Mouse (Mus musculus) neural tube, embryonic 10.5 days (tissue): ENCODE data around the gene Tox2.

Source experiments
- DNase-seq: peaks from one replicate; pipeline ENCODE4 v3.0.0-alpha.2; 2017; ENCODE audit warnings: low spot score; ENCODE audit errors: extremely low spot score

Gene Tox2

DNA sequence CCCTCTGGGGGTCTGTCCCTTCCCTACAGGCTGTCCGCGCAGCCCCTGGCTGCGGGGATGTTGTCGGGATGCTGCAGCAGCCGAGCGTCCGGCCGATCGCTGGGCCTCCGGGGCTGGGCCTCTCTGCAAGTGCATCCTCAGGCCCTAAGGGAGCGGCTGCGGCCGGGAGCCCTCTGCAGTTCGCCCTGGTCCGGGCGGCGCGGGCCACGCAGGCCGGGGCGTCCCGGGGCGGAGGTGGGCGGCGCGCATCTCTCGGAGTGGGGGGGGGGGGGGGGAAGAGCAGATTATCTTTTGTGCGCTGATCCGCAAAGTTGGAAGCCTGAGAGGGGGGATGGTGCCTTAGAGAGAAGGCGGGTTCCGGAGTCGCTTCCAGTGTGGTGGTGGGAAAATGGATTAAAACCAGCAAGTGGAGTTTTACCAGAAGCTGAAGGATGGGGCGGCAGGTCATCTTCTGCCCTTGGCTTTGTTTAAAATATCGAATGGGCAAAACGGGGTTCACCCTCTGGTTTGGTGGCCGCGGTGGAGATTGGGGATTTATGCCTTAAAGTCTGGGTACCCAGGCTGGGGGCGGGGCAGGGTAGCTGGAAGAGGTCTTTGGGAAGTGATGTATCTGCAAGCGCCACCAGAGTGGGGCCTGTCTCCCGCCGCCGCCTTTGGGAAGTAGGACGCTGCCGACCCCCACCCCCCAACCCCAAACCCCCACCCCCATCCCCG lies 1.8 kb downstream of the Tox2 start:
- peak; percentile 62 for DNase-seq

DNA sequence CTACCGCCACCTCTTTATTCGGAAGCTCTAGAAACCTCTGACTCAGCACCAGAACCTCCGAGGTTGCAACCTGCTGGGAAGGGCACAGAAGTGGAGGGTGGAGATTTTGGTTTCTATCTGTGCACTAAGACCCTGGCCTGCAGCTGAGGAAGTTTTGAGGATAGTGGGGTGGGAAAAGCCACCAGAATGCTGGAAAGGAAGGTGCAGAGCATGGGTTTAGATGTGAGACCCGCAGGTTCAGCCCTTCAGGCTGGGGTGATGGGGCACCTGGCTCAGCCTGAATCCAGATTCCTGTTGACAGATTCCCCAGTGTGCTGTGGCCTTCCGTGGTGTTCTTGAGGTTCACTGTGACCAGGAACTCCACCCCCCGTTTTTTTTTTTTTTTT lies 2.3 kb downstream of the Tox2 start:
- peak; percentile 38 for DNase-seq

DNA sequence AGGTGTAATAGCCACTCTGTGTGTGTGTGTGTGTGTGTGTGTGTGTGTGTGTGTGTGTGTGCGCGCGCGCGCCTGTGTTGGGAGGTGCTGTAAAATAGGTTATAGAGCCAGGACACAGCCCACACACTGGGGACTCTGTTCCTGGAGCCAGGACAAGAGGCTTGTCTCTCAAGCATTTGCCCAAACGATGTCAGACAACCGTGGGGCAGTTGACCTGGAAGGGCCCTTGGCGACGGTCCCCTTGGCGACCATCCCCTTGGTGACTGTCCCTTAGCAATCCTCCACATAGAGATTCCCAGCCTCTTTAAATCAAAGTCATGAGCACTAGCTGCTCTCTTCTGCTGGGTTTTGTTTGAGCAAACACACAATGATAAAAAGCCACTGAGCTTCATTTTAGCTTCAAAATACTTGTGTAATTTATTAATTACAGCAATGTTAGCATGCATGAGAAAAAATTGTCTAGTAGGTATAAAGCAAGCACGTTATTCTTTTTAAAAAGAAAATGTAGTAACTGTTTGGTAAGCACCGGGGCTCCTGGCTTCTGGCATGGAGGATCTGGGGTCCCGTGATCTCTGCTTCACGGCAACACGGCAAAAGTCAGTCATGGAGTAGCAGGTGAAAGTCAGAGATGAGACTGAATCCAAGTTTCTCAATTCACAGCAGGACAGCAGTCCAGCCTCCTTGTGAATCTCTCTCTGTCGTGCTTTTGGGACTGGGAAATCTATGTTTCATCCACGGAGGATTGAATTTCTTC lies 3.0 kb downstream of the Tox2 start:
- peak; percentile 79 for DNase-seq

DNA sequence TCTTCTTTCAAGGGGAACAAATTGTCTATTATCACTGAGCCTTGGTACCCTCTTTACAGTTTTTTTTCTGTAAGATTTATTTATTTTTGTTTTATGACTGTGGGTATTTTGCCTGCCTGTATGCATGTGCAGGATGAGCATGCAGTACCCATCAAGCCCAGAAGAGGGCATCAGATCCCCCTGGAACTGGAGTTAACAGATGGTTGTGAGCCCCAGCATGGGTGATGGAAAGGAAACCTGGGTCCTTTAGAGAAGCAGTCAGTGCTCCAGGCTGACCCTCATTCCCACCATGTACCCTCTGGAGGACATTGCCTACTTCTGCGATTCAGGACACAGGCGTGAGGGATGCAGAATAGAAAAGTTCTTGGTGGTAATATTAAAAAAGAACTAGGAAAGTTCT lies 4.4 kb downstream of the Tox2 start:
- no peak for DNase-seq

DNA sequence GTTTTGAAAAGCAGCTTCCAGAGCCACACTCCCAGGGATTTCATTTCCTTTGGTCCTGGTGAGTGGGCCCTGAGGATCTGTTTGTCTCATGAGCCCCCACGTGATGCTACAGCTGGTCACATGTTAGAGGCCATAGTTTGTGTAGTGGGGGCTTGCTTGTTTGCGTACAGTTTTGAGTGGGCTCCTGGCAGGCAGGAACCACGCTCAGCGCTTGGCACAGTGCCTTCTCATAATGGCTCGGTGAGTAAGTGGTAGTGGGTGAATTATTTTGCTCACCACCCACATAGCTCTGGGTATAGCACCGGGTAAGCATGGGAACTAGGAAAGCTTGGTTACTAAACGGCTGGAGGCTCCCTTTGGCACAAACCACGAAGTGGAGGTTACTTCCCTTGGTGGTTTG lies 6.2 kb downstream of the Tox2 start:
- no peak for DNase-seq

DNA sequence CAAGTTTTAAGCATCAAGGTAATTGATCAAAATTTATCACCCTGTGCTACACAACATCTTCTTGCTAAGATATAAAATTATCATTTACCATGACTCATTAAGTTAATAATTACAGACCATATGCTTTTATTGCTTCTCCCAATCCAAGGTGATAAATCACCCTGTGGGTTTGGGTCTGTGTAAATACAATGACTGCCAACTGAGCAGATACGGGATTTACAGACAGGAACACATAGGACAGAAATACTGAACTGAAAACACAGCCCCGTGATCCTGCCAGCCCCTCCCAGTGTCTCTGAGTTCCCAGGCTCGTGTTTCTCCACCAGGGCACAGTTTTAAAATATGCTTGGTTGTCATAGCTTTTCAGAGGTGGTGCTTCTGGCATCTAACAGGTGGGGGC lies 10.2 kb downstream of the Tox2 start:
- no peak for DNase-seq

DNA sequence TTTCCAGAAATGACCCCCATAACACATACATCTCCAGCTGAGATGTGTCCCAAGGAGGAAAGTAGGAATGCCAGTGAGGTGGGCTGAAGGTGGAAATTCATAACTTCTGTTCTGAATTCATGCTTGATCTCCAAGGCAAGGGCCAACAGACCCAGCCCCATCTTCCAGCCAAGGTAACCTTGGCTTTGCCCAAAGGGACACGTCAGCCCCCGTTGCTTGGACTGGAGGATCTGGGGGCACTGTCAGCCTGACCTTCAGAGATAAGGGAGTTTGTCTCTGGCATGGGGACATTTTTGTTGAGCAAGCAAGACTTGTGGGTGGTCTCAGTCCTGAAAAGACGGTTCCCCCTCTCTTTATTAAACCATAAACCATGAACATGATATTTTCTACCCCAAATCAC lies 15.2 kb downstream of the Tox2 start:
- DNase-seq = no peak

DNA sequence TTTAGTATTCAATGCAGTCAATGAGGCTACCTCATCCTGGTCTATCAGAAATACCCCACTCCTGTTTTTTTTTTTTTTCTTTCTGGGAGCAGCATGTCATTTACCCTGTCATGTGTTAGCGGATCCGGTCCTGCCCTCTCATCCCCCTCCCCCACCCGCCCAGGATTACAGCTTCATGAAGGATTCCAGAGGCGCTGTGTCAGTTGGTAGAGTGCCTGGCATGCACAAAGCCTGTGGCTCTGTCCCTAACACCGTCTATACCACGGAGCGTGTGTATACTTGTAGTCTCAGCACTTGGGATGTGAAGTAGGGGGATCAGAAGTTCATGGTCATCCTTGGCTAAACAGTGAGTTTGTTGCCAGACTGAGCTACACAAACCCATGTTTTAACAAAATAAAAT lies 15.6 kb downstream of the Tox2 start:
- no peak for DNase-seq

DNA sequence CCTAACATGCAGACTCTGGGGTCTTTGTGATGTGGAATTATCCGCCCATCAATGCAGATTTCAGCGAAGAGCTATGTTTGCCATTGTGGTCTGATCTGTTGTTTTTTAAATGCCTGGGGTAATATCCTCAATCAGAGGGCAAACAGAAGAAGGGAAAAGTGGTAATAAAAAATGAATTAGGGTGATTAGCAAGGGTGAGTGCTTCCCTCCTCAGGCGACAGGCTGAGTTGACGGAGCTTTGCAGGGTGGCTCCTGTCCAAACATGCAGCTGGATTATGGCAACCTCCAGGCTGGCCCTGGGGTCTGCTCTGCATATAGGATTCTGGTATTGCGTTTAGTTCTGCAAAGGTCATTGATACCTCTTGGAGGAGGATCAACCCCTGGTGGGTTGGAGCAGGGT lies 16.5 kb downstream of the Tox2 start:
- no peak for DNase-seq

DNA sequence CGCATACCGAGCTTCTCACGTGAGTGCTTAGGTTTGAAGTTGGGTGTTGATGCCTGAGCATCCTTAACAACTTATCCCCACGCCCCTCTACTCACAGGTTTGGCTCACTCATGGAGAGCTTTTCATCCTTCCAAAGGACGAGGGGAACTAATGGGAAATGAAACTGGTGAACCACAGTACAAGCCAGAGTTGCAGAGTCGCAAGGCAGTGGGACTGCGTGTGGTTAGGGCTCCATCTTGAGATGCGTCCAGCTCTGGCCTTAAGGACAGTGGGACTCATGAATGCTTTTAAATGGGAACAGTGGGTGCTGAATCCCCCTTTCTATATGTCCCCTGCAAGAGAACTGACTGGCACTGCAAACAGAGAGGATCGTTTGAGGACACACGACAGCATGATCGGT lies 17.8 kb downstream of the Tox2 start:
- DNase-seq = no peak

DNA sequence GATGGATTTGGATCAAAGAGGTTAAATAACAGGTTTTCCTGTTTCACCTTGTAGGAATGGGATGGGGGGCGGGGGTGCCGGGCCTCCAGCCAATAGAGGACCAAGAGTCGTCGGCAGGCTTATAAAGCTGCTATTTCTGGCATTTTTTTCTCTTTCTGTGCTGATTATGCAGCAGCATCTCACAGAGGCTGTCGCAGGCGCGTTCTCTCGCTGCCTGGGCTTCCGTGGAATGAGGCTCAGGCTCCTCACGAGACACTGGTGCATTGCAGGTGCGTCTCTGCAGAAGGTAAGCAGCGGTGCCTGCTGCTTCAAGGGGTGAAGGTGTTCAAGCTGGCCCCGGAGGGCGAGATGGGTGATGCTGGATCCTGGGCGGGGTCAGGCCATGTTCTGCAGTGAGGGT lies 22.4 kb downstream of the Tox2 start:
- DNase-seq = no peak

DNA sequence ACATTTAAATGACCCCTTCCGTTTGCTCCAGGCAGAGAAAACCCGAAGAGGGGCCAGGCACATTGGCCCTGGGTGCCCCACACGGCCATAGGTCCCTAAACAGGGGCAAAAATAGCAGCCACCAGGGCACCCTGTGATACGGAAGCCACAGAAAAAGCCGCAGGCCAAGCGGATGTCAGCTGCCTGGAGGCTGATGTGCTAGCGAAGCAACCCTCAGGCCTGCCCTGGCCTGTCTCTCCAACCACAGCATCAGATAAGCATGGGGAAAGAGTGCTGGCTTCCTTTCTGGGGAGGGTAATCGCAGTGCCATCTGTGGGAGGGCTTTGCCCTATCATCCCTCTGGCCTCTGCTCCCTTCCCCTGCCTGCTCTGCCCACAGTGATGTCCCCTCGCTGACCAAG lies 26.1 kb downstream of the Tox2 start:
- DNase-seq = no peak

DNA sequence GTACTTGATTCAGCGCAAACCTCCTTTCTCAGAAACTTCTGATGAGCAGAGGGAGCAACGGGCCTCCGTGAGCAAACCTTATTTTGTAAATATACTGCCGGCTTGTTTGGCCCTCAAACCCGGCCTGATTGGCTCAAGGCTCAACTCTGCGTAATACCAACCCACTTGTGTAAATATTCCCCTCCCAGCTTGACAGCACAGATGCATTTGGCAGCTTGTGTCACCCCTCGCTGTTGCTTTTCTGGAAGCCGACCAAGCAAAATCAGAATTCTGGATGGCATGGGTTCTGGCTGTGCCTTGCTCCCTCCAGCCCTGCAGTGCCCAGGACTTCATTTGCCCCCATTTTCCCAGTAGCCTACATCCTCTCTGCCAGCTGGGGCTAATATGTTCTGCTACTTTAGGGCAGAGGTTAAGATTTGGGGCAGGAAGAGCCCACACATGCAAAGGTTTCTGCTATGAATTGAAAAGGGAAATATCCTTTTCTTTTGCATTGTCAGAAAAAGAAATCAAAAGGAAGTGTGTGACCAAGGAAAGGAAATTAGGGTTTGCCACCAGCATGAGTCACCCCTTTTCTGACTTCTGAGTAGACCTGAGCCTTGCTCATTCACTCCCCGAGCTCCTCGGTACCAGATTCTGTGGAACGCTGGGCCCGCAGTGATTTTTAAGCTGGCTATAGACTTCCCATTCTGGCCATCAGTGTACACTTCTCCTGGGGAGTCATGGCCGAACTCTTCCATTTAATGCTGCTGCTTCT lies 29.0 kb downstream of the Tox2 start:
- no peak for DNase-seq

DNA sequence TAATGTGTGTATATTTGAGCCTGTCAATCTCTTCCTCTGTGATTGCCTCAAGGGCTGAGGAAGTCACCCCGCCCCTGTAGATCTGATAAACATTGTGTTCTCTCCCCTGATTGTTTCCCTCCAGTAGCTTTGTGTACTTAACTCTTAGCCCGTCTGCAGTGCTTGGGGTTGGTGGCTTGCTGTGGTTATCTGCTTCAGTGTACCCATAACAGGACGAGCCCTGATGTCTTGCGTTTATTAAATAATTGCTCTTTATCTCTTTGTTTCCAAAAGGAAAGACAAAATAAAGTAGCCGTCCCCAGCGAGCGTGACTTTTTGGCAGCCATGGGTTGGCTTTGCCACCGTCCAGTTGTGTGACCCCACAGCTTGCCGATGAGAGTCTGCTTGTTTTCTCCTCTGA lies 30.7 kb downstream of the Tox2 start:
- no peak for DNase-seq

DNA sequence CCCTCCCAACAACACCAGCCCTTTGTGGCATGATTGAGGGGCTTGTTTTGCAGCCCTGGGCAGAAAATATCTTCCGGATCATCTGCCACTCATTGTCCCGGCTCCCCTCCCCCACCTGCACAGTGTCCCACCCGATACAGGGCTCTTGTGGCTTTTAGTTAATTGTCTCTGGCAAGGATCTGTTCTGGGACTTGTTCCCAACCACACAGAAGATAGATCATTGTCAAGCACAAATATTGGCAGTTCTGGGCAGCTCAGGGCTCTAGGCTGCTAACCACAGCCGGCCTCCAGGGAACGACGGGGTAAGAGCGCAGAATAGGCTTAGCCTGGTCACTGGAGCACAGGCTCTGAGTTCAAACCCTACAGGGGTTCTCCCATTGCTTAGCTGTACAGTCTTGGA lies 33.1 kb downstream of the Tox2 start:
- DNase-seq = peak; percentile 40

DNA sequence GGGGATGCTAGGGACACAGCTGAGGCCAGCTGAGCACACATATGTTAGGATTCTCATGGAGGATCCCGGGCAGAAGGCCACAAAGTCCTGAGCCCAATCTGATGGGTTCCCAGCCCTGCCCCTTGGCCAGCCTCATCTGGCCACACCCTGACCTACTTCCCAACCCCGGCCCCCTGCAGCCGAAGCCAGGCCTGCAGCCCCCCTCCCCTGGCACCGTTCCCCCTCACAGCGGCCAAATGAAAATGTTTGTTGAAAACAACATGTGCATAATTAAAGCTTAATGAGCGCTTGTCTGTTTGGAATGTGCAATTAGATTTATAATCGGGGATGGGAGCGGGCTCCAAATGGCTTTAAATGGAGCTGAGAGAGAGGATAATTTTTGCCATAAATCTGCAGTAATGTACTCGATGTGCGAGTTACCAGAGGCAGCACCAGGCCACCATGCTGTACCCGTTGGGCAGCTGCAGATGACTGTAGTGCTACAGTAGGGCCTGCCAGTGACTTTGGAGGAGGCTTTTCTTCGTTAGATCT lies 35.1 kb downstream of the Tox2 start:
- DNase-seq = no peak

DNA sequence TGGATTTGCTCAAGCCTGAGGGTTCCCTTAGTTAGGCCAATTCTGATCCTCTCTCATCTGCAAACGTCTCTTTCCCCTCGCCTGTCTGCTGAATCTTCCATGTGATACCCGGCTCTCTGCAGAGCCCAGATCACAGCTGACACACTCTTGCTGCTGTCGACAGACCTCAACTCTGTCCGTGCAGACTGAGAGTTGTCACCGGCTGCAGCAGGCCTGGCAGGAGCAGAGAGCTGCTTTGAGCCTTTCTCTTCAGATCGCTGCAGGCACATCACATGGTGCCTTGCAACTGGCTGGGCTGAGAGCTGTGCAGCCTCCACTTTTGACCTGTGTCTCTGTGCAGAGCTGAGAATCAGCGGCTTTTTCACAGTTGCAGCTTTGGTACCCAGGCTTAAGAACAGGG lies 37.0 kb downstream of the Tox2 start:
- DNase-seq = no peak

DNA sequence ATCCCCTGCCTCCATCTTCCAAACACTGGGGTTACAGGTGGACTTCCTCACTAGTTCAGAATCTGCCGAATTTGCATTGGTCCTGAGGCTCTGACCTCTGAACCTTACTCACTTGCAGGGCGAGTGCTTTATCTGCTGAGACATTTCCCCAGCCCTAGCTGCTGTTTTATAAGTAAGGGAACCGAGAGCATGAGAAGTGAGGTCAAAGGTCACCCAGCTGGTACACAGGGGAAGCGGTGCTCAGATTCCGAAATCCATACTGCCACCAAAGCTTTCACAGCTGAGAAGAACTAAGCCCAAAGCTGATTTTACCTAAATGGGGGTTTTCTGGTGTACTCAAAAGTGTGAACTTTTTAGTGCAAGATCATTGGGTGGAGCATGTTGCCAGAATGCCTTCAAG lies 38.9 kb downstream of the Tox2 start:
- no peak for DNase-seq

DNA sequence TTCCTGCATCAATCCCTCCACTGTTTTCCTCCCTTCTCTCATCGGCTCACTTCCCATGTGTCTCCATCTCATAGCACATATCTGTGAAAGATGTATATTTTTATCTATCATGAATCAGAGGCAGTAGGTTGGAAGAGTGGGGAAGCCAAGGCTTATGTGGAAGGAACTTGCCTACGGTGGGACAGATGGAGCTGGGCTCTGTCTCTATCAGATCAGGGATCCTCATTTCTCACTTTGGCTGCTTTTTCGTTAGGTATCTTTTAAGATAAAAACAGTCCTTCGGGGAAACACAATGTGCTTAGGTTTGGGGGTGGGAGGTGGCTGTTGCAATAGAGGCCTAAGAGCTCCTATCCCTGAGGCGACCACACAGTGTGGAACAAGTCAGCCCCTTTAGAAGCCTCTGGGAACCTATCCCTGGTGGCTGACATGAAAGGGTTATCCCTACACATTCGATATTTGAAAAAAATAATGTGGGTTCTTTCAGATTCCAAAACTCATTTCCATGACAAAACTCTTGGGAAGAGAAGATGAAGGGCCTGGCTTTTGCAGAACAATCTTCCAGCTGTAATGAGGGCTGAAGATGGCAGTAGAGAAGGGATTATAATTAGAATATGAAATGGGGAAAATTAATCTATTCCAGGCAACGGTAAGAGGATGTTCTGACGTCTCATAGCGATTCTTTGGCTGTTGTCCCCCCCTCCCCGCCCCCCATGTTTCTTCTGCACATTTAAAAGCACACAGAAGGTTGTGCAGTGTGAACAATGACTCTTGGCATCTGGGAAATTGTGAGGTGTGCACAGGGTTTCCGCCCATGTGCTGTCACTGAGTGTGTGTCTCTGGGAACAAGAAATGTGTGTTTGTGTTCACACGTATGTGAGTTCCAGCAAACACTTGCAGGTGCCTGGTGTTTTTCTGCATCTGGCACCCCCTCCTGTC lies 41.3 kb downstream of the Tox2 start:
- DNase-seq = no peak

DNA sequence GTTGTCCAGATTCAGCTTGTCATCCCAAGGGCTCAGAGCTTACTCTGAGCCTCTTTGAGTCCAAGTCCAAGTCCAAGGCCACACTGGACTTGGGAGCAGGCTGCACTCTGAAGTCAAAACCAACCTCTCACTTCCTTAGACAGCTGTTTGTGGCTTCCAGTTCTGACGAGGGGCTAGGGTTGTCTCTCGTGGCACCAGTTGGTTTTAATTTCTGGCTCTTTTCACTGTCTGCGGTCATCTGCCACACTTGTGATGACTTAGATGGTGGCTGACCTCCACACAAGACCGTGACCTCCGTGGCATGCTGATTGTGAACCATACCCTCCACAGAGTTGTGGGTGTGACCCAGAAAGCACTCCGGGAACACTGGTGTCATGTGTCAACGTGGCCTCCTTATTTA lies 46.0 kb downstream of the Tox2 start:
- no peak for DNase-seq

DNA sequence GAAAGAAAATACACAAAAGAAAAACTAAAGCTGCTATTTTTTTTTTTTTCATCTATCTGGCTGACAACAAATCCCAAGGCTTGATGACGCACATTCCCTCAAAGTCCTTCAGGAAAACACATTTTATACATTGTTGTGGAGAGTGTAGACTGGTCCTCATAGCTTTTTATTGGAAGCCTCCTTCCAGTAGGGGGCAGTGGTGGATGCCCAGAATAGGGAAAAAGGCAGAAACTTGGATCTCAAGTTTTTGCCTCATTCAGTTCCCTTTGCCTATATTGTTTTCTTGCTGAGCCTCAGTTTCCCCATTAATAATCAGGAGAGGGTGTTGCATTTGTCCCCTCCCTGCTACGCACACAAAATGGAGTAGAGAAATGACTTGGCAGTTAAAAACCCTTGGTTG lies 49.7 kb downstream of the Tox2 start:
- no peak for DNase-seq
